Mouse (Mus musculus) thymus, adult 2 months (tissue): ENCODE results near the gene Lrit2.

Experiments
- CTCF ChIP-seq: fragments of 200-500 bp; IDR thresholded peaks from 2 replicates; pipeline ENCODE4 v1.5.1; 2012; ENCODE audit warnings: mild to moderate bottlenecking, control low read depth, low read length, moderate library complexity, borderline replicate concordance; ENCODE audit not compliant: control insufficient read depth, poor library complexity, insufficient read depth; ENCODE audit errors: extremely low read depth
- POLR2A ChIP-seq: fragments of 200-500 bp; IDR thresholded peaks from 2 replicates; pipeline ENCODE4 v1.6.1; 2012; ENCODE audit warnings: mild to moderate bottlenecking, low read length, control low read depth, moderate library complexity; ENCODE audit not compliant: control insufficient read depth, poor library complexity, insufficient read depth; ENCODE audit errors: extremely low read depth

- TF ChIP-seq CTCF: no peak
- no peak for TF ChIP-seq POLR2A
These were observed 16.0 kb downstream of the Lrit2 start for GRCm38 (mm10) chr14:37083755-37084154.
